Comparison of ENCODE assay signal across 26 mouse cellular contexts in the genomic region with DNA sequence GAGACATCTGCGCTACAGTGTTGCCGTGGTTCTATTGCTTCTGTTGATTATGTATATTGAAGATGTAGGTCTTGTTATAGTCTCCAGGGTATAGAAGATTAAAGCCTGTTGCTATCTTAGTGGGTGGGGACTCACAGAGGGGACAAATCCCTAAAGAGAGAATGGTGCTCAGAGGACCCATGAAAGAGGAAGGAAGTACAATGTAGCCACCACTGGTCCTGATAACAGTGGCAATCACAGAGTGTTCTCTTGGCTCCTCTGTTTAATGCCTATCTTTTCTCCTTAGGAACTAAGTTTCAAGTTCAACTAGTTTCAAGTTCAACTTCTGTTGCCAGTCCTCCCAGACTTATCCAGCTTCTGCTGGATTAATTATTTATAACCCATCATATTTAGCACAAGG.
"Had no signal": no experiment of that assay in that cellular context is flagged by ENCODE, and none has a peak within 500 bp of the region (broad histone marks: within the 10 kb centered on the region; RNA-seq: fewer than 3 reads in every experiment).

No protein-coding gene starts in this region.

- H3K36me3 ChIP-seq: heart, embryonic 12.5 days; hindbrain, embryonic 13.5 days; hindbrain, embryonic 15.5 days; kidney, embryonic 15.5 days; limb, embryonic 13.5 days; limb, embryonic 15.5 days; liver, embryonic 12.5 days had no signal

- H3K27me3 ChIP-seq: heart, embryonic 12.5 days; hindbrain, embryonic 13.5 days; hindbrain, embryonic 15.5 days; kidney, embryonic 15.5 days; limb, embryonic 13.5 days; limb, embryonic 15.5 days had no signal

- H3K4me1 ChIP-seq: heart, embryonic 12.5 days; hindbrain, embryonic 13.5 days; hindbrain, embryonic 15.5 days; kidney, embryonic 15.5 days; limb, embryonic 13.5 days; limb, embryonic 15.5 days had no signal

- ATAC-seq: hindbrain, postnatal 0 days; intestine, embryonic 16.5 days; liver, embryonic 12.5 days had no signal

- H3K4me2 ChIP-seq: heart, embryonic 12.5 days; hindbrain, embryonic 13.5 days; hindbrain, embryonic 15.5 days; kidney, embryonic 15.5 days; limb, embryonic 13.5 days; limb, embryonic 15.5 days; liver, embryonic 12.5 days had no signal

- H3K9me3 ChIP-seq: heart, embryonic 12.5 days; hindbrain, embryonic 13.5 days; hindbrain, embryonic 15.5 days; kidney, embryonic 15.5 days; limb, embryonic 13.5 days; limb, embryonic 15.5 days; liver, embryonic 12.5 days had no signal

- DNase-seq: gastrocnemius, adult 2 months; gastrocnemius, postnatal 10 days; gastrocnemius, postnatal 25 days; heart, adult 11 months; heart, adult 2 months; heart, postnatal 10 days; heart, postnatal 4 days; kidney, adult 11 months; kidney, adult 2 months; kidney, adult 9 months; kidney, postnatal 14 days; kidney, postnatal 36 days; layer of hippocampus, adult 9-11 months; layer of hippocampus, postnatal 36 days; left cerebral cortex, postnatal 4 days had no signal

- H3K27ac ChIP-seq: gastrocnemius, adult 2 months; heart, adult 2 months; hindbrain, embryonic 13.5 days; hindbrain, embryonic 15.5 days; hindbrain, postnatal 0 days; kidney, embryonic 15.5 days; kidney, postnatal 0 days; limb, embryonic 13.5 days; limb, embryonic 15.5 days; liver, embryonic 12.5 days; liver, embryonic 14.5 days had no signal

- H3K4me3 ChIP-seq: gastrocnemius, adult 2 months; heart, adult 2 months; heart, embryonic 12.5 days; hindbrain, embryonic 13.5 days; hindbrain, embryonic 15.5 days; kidney, embryonic 15.5 days; limb, embryonic 13.5 days; limb, embryonic 15.5 days; liver, embryonic 12.5 days had no signal

- H3K9ac ChIP-seq: heart, embryonic 12.5 days; hindbrain, embryonic 13.5 days; hindbrain, embryonic 15.5 days; kidney, embryonic 15.5 days; limb, embryonic 13.5 days; limb, embryonic 15.5 days; liver, embryonic 12.5 days; liver, embryonic 14.5 days had no signal
